Mouse (Mus musculus): Measurements from ENCODE around the gene Adgrg5. TPM values are rescaled to one million over a fixed set of nuclear protein-coding genes. Genes with fewer than 3 reads are reported as not detected.
A peak's percentile ranks its signal among the peaks of the same experiment; 100 is the strongest.

Gene Adgrg5
- polyA plus RNA-seq, 1 experiment from 2014 or later, result 0.15 TPM

DNA sequence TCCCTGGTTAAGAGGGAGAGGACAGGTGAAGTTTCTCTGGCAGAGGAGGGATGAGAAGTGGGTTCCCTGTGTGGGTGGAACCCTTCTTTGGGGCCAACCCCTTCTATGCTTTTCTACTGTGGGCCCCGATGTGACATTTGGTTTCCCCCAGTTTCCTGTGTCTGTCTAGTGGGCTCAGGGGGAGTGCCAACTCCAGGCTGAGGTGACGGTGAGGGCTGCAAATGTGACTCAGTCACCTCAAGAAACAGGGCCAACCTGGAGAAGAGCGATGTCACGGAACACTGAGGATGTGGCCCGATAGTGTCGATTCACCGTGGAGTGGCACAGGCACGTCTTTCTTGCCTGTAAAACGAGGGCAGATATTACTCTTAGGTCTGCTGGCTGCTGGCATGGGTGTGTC, 49.8 kb downstream of the Adgrg5 start:
- Histone ChIP-seq H3K27ac (ENCODE audit: low read length) (no peak overlapping the region), H3K9ac (ENCODE audit: low read length) (no peak overlapping the region), H3K9me3 (ENCODE audit: control insufficient read depth, low read length) (no peaks in the 10 kb centered on the region), H3K27me3 (ENCODE audit: control insufficient read depth, insufficient read depth, low read depth, low read length) (no peaks in the 10 kb centered on the region), H3K4me3 (ENCODE audit: low read length) (no peak overlapping the region), H3K4me1 (replicated peaks; ENCODE audit: control insufficient read depth, insufficient read depth, low read length) (peaks cover 14% of the 10 kb centered on the region), H3K4me2 (ENCODE audit: low read depth, low read length) (no peak overlapping the region), H3K36me3 (ENCODE audit: control insufficient read depth, insufficient read depth, low read length) (no peaks in the 10 kb centered on the region)
- ATAC-seq (ENCODE audit: low read depth), result no peak
- WGBS, result 76% methylated on average over 9 of the region's 9 CpGs

- Histone ChIP-seq H3K9ac (ENCODE audit: low read length) (0 out of 2 replicates have a peak overlapping the region, but pooled peaks have one; percentile 8), H3K4me2 (ENCODE audit: low read depth, low read length) (no peak overlapping the region), H3K27me3 (ENCODE audit: control insufficient read depth, insufficient read depth, low read depth, low read length) (no peaks in the 10 kb centered on the region), H3K36me3 (ENCODE audit: control insufficient read depth, insufficient read depth, low read length) (no peaks in the 10 kb centered on the region), H3K4me1 (replicated peaks; ENCODE audit: control insufficient read depth, insufficient read depth, low read length) (peaks cover 14% of the 10 kb centered on the region), H3K4me3 (ENCODE audit: low read length) (no peak overlapping the region), H3K9me3 (ENCODE audit: control insufficient read depth, low read length) (no peaks in the 10 kb centered on the region), H3K27ac (ENCODE audit: low read length) (peak overlapping the region; percentile 85)
- ATAC-seq (ENCODE audit: low read depth), result no peak
- WGBS, result 66% methylated on average over 9 of the region's 9 CpGs
Observed at GRCm38 (mm10) chr8:94973786-94974185, 50.3 kb downstream of the Adgrg5 start.

- Histone ChIP-seq H3K27me3 (ENCODE audit: control insufficient read depth, insufficient read depth, low read depth, low read length) (no peaks in the 10 kb centered on the region), H3K9me3 (ENCODE audit: control insufficient read depth, low read length) (no peaks in the 10 kb centered on the region), H3K4me1 (replicated peaks; ENCODE audit: control insufficient read depth, insufficient read depth, low read length) (peaks cover 14% of the 10 kb centered on the region), H3K4me3 (ENCODE audit: low read length) (no peak within 1 kb of the TSS), H3K9ac (ENCODE audit: low read length) (0 out of 2 replicates have a peak within 1 kb of the TSS, but pooled peaks have one; percentile 8), H3K27ac (ENCODE audit: low read length) (peak within 1 kb of the TSS; percentile 94), H3K4me2 (ENCODE audit: low read depth, low read length) (peak within 1 kb of the TSS; percentile 24; the same call in 1 of the 2 replicates), H3K36me3 (ENCODE audit: control insufficient read depth, insufficient read depth, low read length) (no peaks in the 10 kb centered on the region)
- ATAC-seq (ENCODE audit: low read depth), result peak; percentile 73
- WGBS, result 26% methylated on average over 7 of the region's 7 CpGs
Observed at GRCm38 (mm10) chr8:94974467-94975165, 51.1 kb downstream of the Adgrg5 start, which contains the start of gene Adgrg1. Gene Adgrg1, plus strand, starts transcription at chr8:94974751.

GRCm38 (mm10) chr8:94976651-94977417, 53.3 kb downstream of the Adgrg5 start:
- H3K27ac ChIP-seq (ENCODE audit: low read length), result peak overlapping the region; percentile 93
- 11% methylated on average over 17 of the region's 17 CpGs for WGBS
- peak overlapping the region; percentile 45 for H3K4me3 ChIP-seq (ENCODE audit: low read length)
- peak overlapping the region; percentile 62 for H3K9ac ChIP-seq (ENCODE audit: low read length)
- H3K4me2 ChIP-seq (ENCODE audit: low read depth, low read length), result peak overlapping the region; percentile 61
- H3K36me3 ChIP-seq (ENCODE audit: control insufficient read depth, insufficient read depth, low read length), result no peaks in the 10 kb centered on the region
- peak; percentile 73 for ATAC-seq (ENCODE audit: low read depth)
- H3K4me1 ChIP-seq (replicated peaks; ENCODE audit: control insufficient read depth, insufficient read depth, low read length), result peaks cover 30% of the 10 kb centered on the region
- no peaks in the 10 kb centered on the region for H3K27me3 ChIP-seq (ENCODE audit: control insufficient read depth, insufficient read depth, low read depth, low read length)
- H3K9me3 ChIP-seq (ENCODE audit: control insufficient read depth, low read length), result no peaks in the 10 kb centered on the region

DNA sequence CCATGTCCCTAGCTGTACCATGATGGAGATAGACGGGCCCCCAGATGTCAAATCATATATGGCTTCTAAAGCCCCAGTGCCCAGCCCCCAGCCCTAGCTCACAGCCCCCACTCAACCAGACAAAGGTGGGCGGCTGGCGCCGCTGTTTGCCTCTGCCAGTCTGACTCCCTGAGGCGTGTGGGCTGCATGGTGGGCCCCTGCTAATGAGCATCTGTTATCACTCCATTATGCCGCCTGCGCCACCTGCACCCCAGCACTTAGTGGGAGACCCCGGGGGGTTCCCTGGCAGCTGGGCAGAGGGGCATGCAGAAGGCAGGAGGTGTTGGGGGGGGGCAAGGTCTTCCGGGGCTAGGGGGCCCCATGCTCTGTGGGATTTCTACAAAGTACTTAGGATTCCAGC, 54.6 kb downstream of the Adgrg5 start:
- H3K4me1 ChIP-seq (replicated peaks; ENCODE audit: control insufficient read depth, insufficient read depth, low read length), result peaks cover 34% of the 10 kb centered on the region
- WGBS, result 33% methylated on average over 9 of the region's 9 CpGs
- H3K9ac ChIP-seq (ENCODE audit: low read length), result peak overlapping the region; percentile 62
- H3K27me3 ChIP-seq (ENCODE audit: control insufficient read depth, insufficient read depth, low read depth, low read length), result no peaks in the 10 kb centered on the region
- no peak for ATAC-seq (ENCODE audit: low read depth)
- no peaks in the 10 kb centered on the region for H3K9me3 ChIP-seq (ENCODE audit: control insufficient read depth, low read length)
- H3K4me3 ChIP-seq (ENCODE audit: low read length), result peak overlapping the region; percentile 45
- H3K36me3 ChIP-seq (ENCODE audit: control insufficient read depth, insufficient read depth, low read length), result no peaks in the 10 kb centered on the region
- H3K27ac ChIP-seq (ENCODE audit: low read length), result peak overlapping the region; percentile 93
- H3K4me2 ChIP-seq (ENCODE audit: low read depth, low read length), result peak overlapping the region; percentile 61

DNA sequence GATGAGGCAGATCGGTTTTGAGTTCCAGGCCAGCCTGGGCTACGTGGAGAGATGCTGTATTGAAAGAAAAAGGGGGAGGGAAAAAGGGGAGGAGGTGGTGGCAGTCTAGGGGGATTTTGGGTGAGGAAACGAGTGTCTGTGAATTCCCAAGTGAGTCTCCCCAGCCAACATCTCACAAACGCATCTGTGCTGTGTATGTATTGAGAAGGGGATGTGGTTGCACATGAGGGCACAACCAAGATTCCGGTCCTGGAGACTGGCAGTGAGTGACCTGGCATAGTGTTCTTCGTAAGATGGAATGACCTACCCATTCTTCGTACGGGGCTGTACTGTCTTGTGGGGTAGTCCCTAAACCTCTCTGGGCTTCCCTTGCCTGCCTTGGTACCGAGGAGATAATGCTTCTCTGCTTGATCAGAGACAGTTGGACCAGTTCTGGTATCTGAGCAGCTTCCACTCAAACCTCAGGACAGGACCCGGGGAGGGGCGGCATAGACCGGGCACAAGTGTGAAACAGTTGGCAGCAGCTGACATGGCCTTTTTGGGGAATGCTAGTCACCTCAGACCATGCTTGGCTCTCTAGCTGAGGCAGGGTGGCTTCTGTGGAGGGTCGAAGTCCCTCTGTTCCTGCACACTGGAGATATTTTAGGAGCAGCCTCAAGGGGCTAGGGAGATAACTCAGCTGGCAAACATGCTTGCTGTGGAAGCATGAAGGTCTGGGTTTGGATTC, 55.3 kb downstream of the Adgrg5 start:
- Histone ChIP-seq H3K9me3 (ENCODE audit: control insufficient read depth, low read length) (no peaks in the 10 kb centered on the region), H3K4me3 (ENCODE audit: low read length) (peak overlapping the region; percentile 45), H3K27me3 (ENCODE audit: control insufficient read depth, insufficient read depth, low read depth, low read length) (no peaks in the 10 kb centered on the region), H3K27ac (ENCODE audit: low read length) (no peak overlapping the region; the same call in 1 of the 2 replicates), H3K4me1 (replicated peaks; ENCODE audit: control insufficient read depth, insufficient read depth, low read length) (peaks cover 40% of the 10 kb centered on the region), H3K9ac (ENCODE audit: low read length) (peak overlapping the region; percentile 62), H3K4me2 (ENCODE audit: low read depth, low read length) (peak overlapping the region; percentile 61), H3K36me3 (ENCODE audit: control insufficient read depth, insufficient read depth, low read length) (no peaks in the 10 kb centered on the region)
- 58% methylated on average over 13 of the region's 13 CpGs for WGBS
- ATAC-seq (ENCODE audit: low read depth), result no peak

DNA sequence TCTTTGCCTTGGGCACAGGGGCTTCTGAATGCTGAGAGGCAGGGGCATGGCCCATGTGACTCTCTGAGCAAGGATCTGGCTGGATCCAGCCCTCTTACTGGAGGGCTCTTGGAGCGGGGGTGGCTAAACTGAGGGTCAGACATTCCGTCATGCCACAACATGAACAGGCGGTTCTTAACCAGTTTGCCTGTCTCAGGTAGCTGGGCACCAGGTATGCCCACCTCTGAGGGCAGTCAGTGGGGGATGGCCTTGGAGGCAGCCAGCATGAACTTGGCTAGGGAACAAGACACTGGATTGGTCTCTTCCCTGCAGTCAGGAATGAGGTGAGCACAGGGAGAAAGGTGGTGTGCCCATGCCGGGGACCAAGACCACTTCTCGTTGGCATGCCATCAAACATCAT, 56.7 kb downstream of the Adgrg5 start:
- Histone ChIP-seq H3K27me3 (ENCODE audit: control insufficient read depth, insufficient read depth, low read depth, low read length) (no peaks in the 10 kb centered on the region), H3K36me3 (ENCODE audit: control insufficient read depth, insufficient read depth, low read length) (no peaks in the 10 kb centered on the region), H3K4me2 (ENCODE audit: low read depth, low read length) (0 out of 2 replicates have a peak overlapping the region, but pooled peaks have one; percentile 7), H3K9me3 (ENCODE audit: control insufficient read depth, low read length) (no peaks in the 10 kb centered on the region), H3K9ac (ENCODE audit: low read length) (peak overlapping the region; percentile 14; the same call in 1 of the 2 replicates), H3K27ac (ENCODE audit: low read length) (no peak overlapping the region), H3K4me1 (replicated peaks; ENCODE audit: control insufficient read depth, insufficient read depth, low read length) (peaks cover 41% of the 10 kb centered on the region), H3K4me3 (ENCODE audit: low read length) (no peak overlapping the region)
- WGBS, result 67% methylated on average over 5 of the region's 5 CpGs
- no peak for ATAC-seq (ENCODE audit: low read depth)

DNA sequence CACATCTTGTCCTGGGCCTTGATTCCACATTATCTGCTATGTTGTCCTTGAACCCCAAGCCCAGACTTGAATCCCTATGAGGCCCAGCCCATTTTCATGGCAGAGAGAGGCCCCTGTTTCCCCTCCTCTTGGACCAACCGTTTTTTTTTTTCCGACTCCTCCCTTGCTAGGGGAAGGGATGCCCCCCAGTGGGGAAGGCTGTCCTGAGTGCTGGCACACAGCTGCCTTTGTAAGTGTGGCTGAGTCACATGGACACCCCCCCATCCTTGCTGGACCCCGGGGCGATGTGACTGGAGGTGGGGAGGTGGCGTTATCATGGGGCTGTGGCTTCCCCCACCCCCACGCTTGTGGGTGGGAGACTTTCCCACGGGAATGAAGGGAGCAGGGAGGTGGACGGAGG, 57.5 kb downstream of the Adgrg5 start:
- H3K27me3 ChIP-seq (ENCODE audit: control insufficient read depth, insufficient read depth, low read depth, low read length), result no peaks in the 10 kb centered on the region
- 44% methylated on average over 8 of the region's 8 CpGs for WGBS
- H3K4me1 ChIP-seq (replicated peaks; ENCODE audit: control insufficient read depth, insufficient read depth, low read length), result peaks cover 36% of the 10 kb centered on the region
- ATAC-seq (ENCODE audit: low read depth), result no peak
- H3K4me3 ChIP-seq (ENCODE audit: low read length), result no peak overlapping the region
- H3K36me3 ChIP-seq (ENCODE audit: control insufficient read depth, insufficient read depth, low read length), result no peaks in the 10 kb centered on the region
- H3K27ac ChIP-seq (ENCODE audit: low read length), result no peak overlapping the region
- H3K4me2 ChIP-seq (ENCODE audit: low read depth, low read length), result no peak overlapping the region
- H3K9me3 ChIP-seq (ENCODE audit: control insufficient read depth, low read length), result no peaks in the 10 kb centered on the region
- no peak overlapping the region for H3K9ac ChIP-seq (ENCODE audit: low read length)

- ATAC-seq (ENCODE audit: low read depth), result no peak
- Histone ChIP-seq H3K4me3 (ENCODE audit: low read length) (no peak overlapping the region), H3K36me3 (ENCODE audit: control insufficient read depth, insufficient read depth, low read length) (no peaks in the 10 kb centered on the region), H3K27ac (ENCODE audit: low read length) (no peak overlapping the region), H3K27me3 (ENCODE audit: control insufficient read depth, insufficient read depth, low read depth, low read length) (no peaks in the 10 kb centered on the region), H3K9me3 (ENCODE audit: control insufficient read depth, low read length) (no peaks in the 10 kb centered on the region), H3K4me2 (ENCODE audit: low read depth, low read length) (no peak overlapping the region), H3K4me1 (replicated peaks; ENCODE audit: control insufficient read depth, insufficient read depth, low read length) (peaks cover 38% of the 10 kb centered on the region), H3K9ac (ENCODE audit: low read length) (no peak overlapping the region)
- 56% methylated on average over 7 of the region's 7 CpGs for WGBS
Observed at GRCm38 (mm10) chr8:94981848-94982247, 58.4 kb downstream of the Adgrg5 start.
